Mouse (Mus musculus): ENCODE measurements around the gene Grem1. TPM values are rescaled to one million over a fixed set of nuclear protein-coding genes. Genes with fewer than 3 reads are reported as not detected.

Gene Grem1
- polyA plus RNA-seq, 1 experiment: 1.7 TPM

GRCm38 (mm10) chr2:113764968-113765367, 6.5 kb upstream of the Grem1 start:
- TF ChIP-seq CTCF (IDR thresholded peaks at IDR 0.05; ENCODE audit: extremely low read depth, insufficient read depth, insufficient read length, insufficient replicate concordance) (no peak), POLR2A (IDR thresholded peaks at IDR 0.05; ENCODE audit: low read depth, low read length) (no peak)
- no peak for DNase-seq (ENCODE audit: low read depth in 1 of 2, low spot score in 2 of 2)
- no peaks in the 10 kb centered on the region for H3K36me3 ChIP-seq (ENCODE audit: control insufficient read depth, insufficient read depth, low read length)
- 81% methylated on average over 5 of the region's 5 CpGs for WGBS
- no peaks in the 10 kb centered on the region for H3K4me1 ChIP-seq (ENCODE audit: control insufficient read depth, insufficient read depth, insufficient read length)
- no peaks in the 10 kb centered on the region for H3K27me3 ChIP-seq (ENCODE audit: control insufficient read depth, insufficient read depth, low read length)
- H3K27ac ChIP-seq (ENCODE audit: insufficient read depth, low read length): no peak overlapping the region
- H3K4me3 ChIP-seq (ENCODE audit: extremely low read depth, insufficient read depth, insufficient read length): no peak overlapping the region

GRCm38 (mm10) chr2:113757525-113758310, 728 bp downstream of the Grem1 start:
- no peak for DNase-seq (ENCODE audit: low read depth in 1 of 2, low spot score in 2 of 2)
- no peak overlapping the region for H3K27ac ChIP-seq (ENCODE audit: insufficient read depth, low read length)
- TF ChIP-seq POLR2A (IDR thresholded peaks at IDR 0.05; ENCODE audit: low read depth, low read length) (no peak), CTCF (IDR thresholded peaks at IDR 0.05; ENCODE audit: extremely low read depth, insufficient read depth, insufficient read length, insufficient replicate concordance) (no peak)
- no peaks in the 10 kb centered on the region for H3K4me1 ChIP-seq (ENCODE audit: control insufficient read depth, insufficient read depth, insufficient read length)
- H3K4me3 ChIP-seq (ENCODE audit: extremely low read depth, insufficient read depth, insufficient read length): no peak overlapping the region
- WGBS: 4% methylated on average over 47 of the region's 47 CpGs
- H3K27me3 ChIP-seq (ENCODE audit: control insufficient read depth, insufficient read depth, low read length): peaks cover 6% of the 10 kb centered on the region; the same call in 1 of the 2 replicates
- no peaks in the 10 kb centered on the region for H3K36me3 ChIP-seq (ENCODE audit: control insufficient read depth, insufficient read depth, low read length)

GRCm38 (mm10) chr2:113756924-113757524, 1.4 kb downstream of the Grem1 start:
- TF ChIP-seq POLR2A (IDR thresholded peaks at IDR 0.05; ENCODE audit: low read depth, low read length) (no peak), CTCF (IDR thresholded peaks at IDR 0.05; ENCODE audit: extremely low read depth, insufficient read depth, insufficient read length, insufficient replicate concordance) (no peak)
- no peak overlapping the region for H3K27ac ChIP-seq (ENCODE audit: insufficient read depth, low read length)
- H3K27me3 ChIP-seq (ENCODE audit: control insufficient read depth, insufficient read depth, low read length): peaks cover 6% of the 10 kb centered on the region; the same call in 1 of the 2 replicates
- H3K4me3 ChIP-seq (ENCODE audit: extremely low read depth, insufficient read depth, insufficient read length): no peak overlapping the region
- DNase-seq (ENCODE audit: low read depth in 1 of 2, low spot score in 2 of 2): no peak
- H3K4me1 ChIP-seq (ENCODE audit: control insufficient read depth, insufficient read depth, insufficient read length): no peaks in the 10 kb centered on the region
- H3K36me3 ChIP-seq (ENCODE audit: control insufficient read depth, insufficient read depth, low read length): no peaks in the 10 kb centered on the region
- 12% methylated on average over 12 of the region's 12 CpGs for WGBS

GRCm38 (mm10) chr2:113749721-113750120, 8.7 kb downstream of the Grem1 start:
- Histone ChIP-seq H3K4me1 (ENCODE audit: control insufficient read depth, insufficient read depth, insufficient read length) (no peaks in the 10 kb centered on the region), H3K36me3 (ENCODE audit: control insufficient read depth, insufficient read depth, low read length) (no peaks in the 10 kb centered on the region), H3K27ac (ENCODE audit: insufficient read depth, low read length) (no peak overlapping the region), H3K4me3 (ENCODE audit: extremely low read depth, insufficient read depth, insufficient read length) (no peak overlapping the region), H3K27me3 (ENCODE audit: control insufficient read depth, insufficient read depth, low read length) (no peaks in the 10 kb centered on the region)
- TF ChIP-seq CTCF (IDR thresholded peaks at IDR 0.05; ENCODE audit: extremely low read depth, insufficient read depth, insufficient read length, insufficient replicate concordance): no peak
- no peak for TF ChIP-seq POLR2A (IDR thresholded peaks at IDR 0.05; ENCODE audit: low read depth, low read length)
- DNase-seq (ENCODE audit: low read depth in 1 of 2, low spot score in 2 of 2): no peak
- 85% methylated on average over 12 of the region's 12 CpGs for WGBS

GRCm38 (mm10) chr2:113749309-113749708, 9.1 kb downstream of the Grem1 start:
- no peak overlapping the region for H3K4me3 ChIP-seq (ENCODE audit: extremely low read depth, insufficient read depth, insufficient read length)
- H3K27me3 ChIP-seq (ENCODE audit: control insufficient read depth, insufficient read depth, low read length): no peaks in the 10 kb centered on the region
- TF ChIP-seq POLR2A (IDR thresholded peaks at IDR 0.05; ENCODE audit: low read depth, low read length) (no peak), CTCF (IDR thresholded peaks at IDR 0.05; ENCODE audit: extremely low read depth, insufficient read depth, insufficient read length, insufficient replicate concordance) (no peak)
- WGBS: 88% methylated on average over 9 of the region's 9 CpGs
- H3K4me1 ChIP-seq (ENCODE audit: control insufficient read depth, insufficient read depth, insufficient read length): no peaks in the 10 kb centered on the region
- no peak overlapping the region for H3K27ac ChIP-seq (ENCODE audit: insufficient read depth, low read length)
- no peak for DNase-seq (ENCODE audit: low read depth in 1 of 2, low spot score in 2 of 2)
- no peaks in the 10 kb centered on the region for H3K36me3 ChIP-seq (ENCODE audit: control insufficient read depth, insufficient read depth, low read length)

- Histone ChIP-seq H3K27ac (ENCODE audit: insufficient read depth, low read length) (no peak overlapping the region), H3K4me1 (ENCODE audit: control insufficient read depth, insufficient read depth, insufficient read length) (no peaks in the 10 kb centered on the region), H3K36me3 (ENCODE audit: control insufficient read depth, insufficient read depth, low read length) (no peaks in the 10 kb centered on the region), H3K4me3 (ENCODE audit: extremely low read depth, insufficient read depth, insufficient read length) (no peak overlapping the region), H3K27me3 (ENCODE audit: control insufficient read depth, insufficient read depth, low read length) (no peaks in the 10 kb centered on the region)
- 78% methylated on average over 3 of the region's 3 CpGs for WGBS
- TF ChIP-seq POLR2A (IDR thresholded peaks at IDR 0.05; ENCODE audit: low read depth, low read length) (no peak), CTCF (IDR thresholded peaks at IDR 0.05; ENCODE audit: extremely low read depth, insufficient read depth, insufficient read length, insufficient replicate concordance) (no peak)
- DNase-seq (ENCODE audit: low read depth in 1 of 2, low spot score in 2 of 2): no peak
Measured at GRCm38 (mm10) chr2:113728581-113728980, 29.9 kb downstream of the Grem1 start.

GRCm38 (mm10) chr2:113714801-113715200, 43.6 kb downstream of the Grem1 start:
- 60% methylated on average over 2 of the region's 2 CpGs for WGBS
- TF ChIP-seq CTCF (IDR thresholded peaks at IDR 0.05; ENCODE audit: extremely low read depth, insufficient read depth, insufficient read length, insufficient replicate concordance): no peak
- TF ChIP-seq POLR2A (IDR thresholded peaks at IDR 0.05; ENCODE audit: low read depth, low read length): no peak
- no peaks in the 10 kb centered on the region for H3K27me3 ChIP-seq (ENCODE audit: control insufficient read depth, insufficient read depth, low read length)
- H3K27ac ChIP-seq (ENCODE audit: insufficient read depth, low read length): no peak overlapping the region
- DNase-seq (ENCODE audit: low read depth in 1 of 2, low spot score in 2 of 2): no peak
- H3K4me1 ChIP-seq (ENCODE audit: control insufficient read depth, insufficient read depth, insufficient read length): no peaks in the 10 kb centered on the region
- H3K36me3 ChIP-seq (ENCODE audit: control insufficient read depth, insufficient read depth, low read length): no peaks in the 10 kb centered on the region
- no peak overlapping the region for H3K4me3 ChIP-seq (ENCODE audit: extremely low read depth, insufficient read depth, insufficient read length)

Data from spleen, adult 2 months (tissue).